Mouse (Mus musculus) embryonic facial prominence, embryonic 11.5 days (tissue): ENCODE measurements at regions not wholly inside any gene's neighbourhood (a gene's known extent, or its start where the extent isn't known, plus 50 kb on each side); places are given as distances from the start of the nearest gene placed in this dataset.
"Not testable (repeated sequence)": the region's sequence is repeated elsewhere in the genome, so short reads cannot be mapped to it uniquely, and the experiment has no call there.

Experiments
- ATAC-seq: fragments of 200-750 bp; cut with Nextera tagmentation; replicated peaks from 2 replicates; pipeline ENCODE4 v1.8.0; 2017; ENCODE audit warnings: low read depth; ENCODE audit not compliant: insufficient number of reproducible peaks, low FRiP score, low TSS enrichment
- DNase-seq: peaks from one replicate; pipeline ENCODE4 v3.0.0-alpha.2; 2015; ENCODE audit warnings: low spot score
- H3K27ac ChIP-seq: fragments of 300-500 bp; sonication (generic); replicated peaks from 2 replicates; pipeline ENCODE4 v1.5.1; 2014; ENCODE audit warnings: mild to moderate bottlenecking, low read depth, low read length, control low read depth
- H3K27me3 ChIP-seq: fragments of 300-500 bp; sonication (generic); 2 replicates; pipeline ENCODE4 v1.6.1; 2014; ENCODE audit warnings: mild to moderate bottlenecking, low read length, moderate library complexity, mixed read lengths; ENCODE audit not compliant: control insufficient read depth, insufficient read depth
- H3K36me3 ChIP-seq: fragments of 300-500 bp; sonication (generic); replicated peaks from 2 replicates; pipeline ENCODE4 v1.6.1; 2014; ENCODE audit warnings: low read depth, mild to moderate bottlenecking, low read length, moderate library complexity, mixed read lengths; ENCODE audit not compliant: control insufficient read depth, insufficient read depth
- H3K4me1 ChIP-seq: fragments of 300-500 bp; sonication (generic); 2 replicates; pipeline ENCODE4 v1.6.1; 2014; ENCODE audit warnings: low read length, mixed read lengths; ENCODE audit not compliant: control insufficient read depth, insufficient read depth
- H3K4me2 ChIP-seq: fragments of 300-500 bp; sonication (generic); 2 replicates; pipeline ENCODE4 v1.6.1; 2014; ENCODE audit warnings: low read depth, mild to moderate bottlenecking, control low read depth, low read length, moderate library complexity
- H3K4me3 ChIP-seq: fragments of 300-500 bp; sonication (generic); 2 replicates; pipeline ENCODE4 v1.5.1; 2014; ENCODE audit warnings: low read depth, low read length, control low read depth
- H3K9ac ChIP-seq: fragments of 300-500 bp; sonication (generic); replicated peaks from 2 replicates; pipeline ENCODE4 v1.6.1; 2014; ENCODE audit warnings: mild to moderate bottlenecking, control low read depth, low read length
- H3K9me3 ChIP-seq: fragments of 300-500 bp; sonication (generic); replicated peaks from 2 replicates; pipeline ENCODE4 v1.6.1; 2016; ENCODE audit warnings: mild to moderate bottlenecking, low read length, inconsistent platforms, mixed read lengths; ENCODE audit not compliant: control insufficient read depth
- WGBS: fragments of 180-500 bp; shearing (Covaris S2); extraction: QIAGEN DNeasy Blood & Tissue Kit; methylation state at CpG from one replicate; pipeline ENCODE4 v1.1.7; 2014; 5-methylcytosine and 5-hydroxymethylcytosine counted together

GRCm38 (mm10) chr8:55347851-55348250 is 393.2 kb downstream of the Gpm6a start:
- H3K4me1 ChIP-seq, H3K36me3 ChIP-seq, H3K27ac ChIP-seq, H3K4me2 ChIP-seq, ATAC-seq, H3K27me3 ChIP-seq, H3K9me3 ChIP-seq, H3K4me3 ChIP-seq, DNase-seq, H3K9ac ChIP-seq: not testable (repeated sequence)
- 88% methylated on average over 2 of the region's 2 CpGs for WGBS

- not testable (repeated sequence) for H3K9me3 ChIP-seq, H3K36me3 ChIP-seq, DNase-seq, H3K27me3 ChIP-seq, H3K27ac ChIP-seq, H3K4me3 ChIP-seq, H3K4me2 ChIP-seq, ATAC-seq, H3K4me1 ChIP-seq, H3K9ac ChIP-seq
- WGBS: 79% methylated on average over 10 of the region's 11 CpGs
Measured at GRCm38 (mm10) chr8:55359851-55360250, 405.2 kb downstream of the Gpm6a start.

GRCm38 (mm10) chr8:55367431-55367830 is 412.8 kb downstream of the Gpm6a start:
- not testable (repeated sequence) for H3K4me3 ChIP-seq, H3K4me1 ChIP-seq, H3K4me2 ChIP-seq, H3K9me3 ChIP-seq, H3K27ac ChIP-seq, H3K36me3 ChIP-seq, H3K9ac ChIP-seq, H3K27me3 ChIP-seq, ATAC-seq, DNase-seq
- 97% methylated on average over 3 of the region's 6 CpGs for WGBS

GRCm38 (mm10) chr8:55397046-55397445 is 442.4 kb downstream of the Gpm6a start:
- H3K4me2 ChIP-seq: no peak overlapping the region
- H3K27me3 ChIP-seq: no peaks in the 10 kb centered on the region
- no peaks in the 10 kb centered on the region for H3K9me3 ChIP-seq
- no peak overlapping the region for H3K27ac ChIP-seq
- no peak for ATAC-seq
- no peak overlapping the region for H3K9ac ChIP-seq
- no peaks in the 10 kb centered on the region for H3K36me3 ChIP-seq
- WGBS: 50% methylated on average over 2 of the region's 2 CpGs
- peak; percentile 21 for DNase-seq
- H3K4me3 ChIP-seq: no peak overlapping the region
- no peaks in the 10 kb centered on the region for H3K4me1 ChIP-seq

GRCm38 (mm10) chr8:55398331-55398730 is 443.7 kb downstream of the Gpm6a start:
- DNase-seq (peak; percentile 18), ATAC-seq (no peak)
- Histone ChIP-seq H3K4me1 (no peaks in the 10 kb centered on the region), H3K27ac (no peak overlapping the region), H3K27me3 (no peaks in the 10 kb centered on the region), H3K36me3 (no peaks in the 10 kb centered on the region), H3K9ac (no peak overlapping the region), H3K4me3 (no peak overlapping the region), H3K9me3 (no peaks in the 10 kb centered on the region), H3K4me2 (no peak overlapping the region)

- DNase-seq (no peak), ATAC-seq (no peak)
- Histone ChIP-seq H3K4me1 (no peaks in the 10 kb centered on the region), H3K36me3 (no peaks in the 10 kb centered on the region), H3K4me2 (no peak overlapping the region), H3K27ac (no peak overlapping the region), H3K27me3 (no peaks in the 10 kb centered on the region), H3K9me3 (no peaks in the 10 kb centered on the region), H3K4me3 (no peak overlapping the region), H3K9ac (no peak overlapping the region)
- 76% methylated on average over 3 of the region's 3 CpGs for WGBS
Measured at GRCm38 (mm10) chr8:55400412-55400811, 445.8 kb downstream of the Gpm6a start.

GRCm38 (mm10) chr8:55406903-55407302 is 452.3 kb downstream of the Gpm6a start:
- H3K9me3 ChIP-seq, H3K4me2 ChIP-seq, H3K27me3 ChIP-seq, H3K4me1 ChIP-seq, DNase-seq, ATAC-seq, H3K27ac ChIP-seq, H3K36me3 ChIP-seq, H3K4me3 ChIP-seq, H3K9ac ChIP-seq: not testable (repeated sequence)
- 0% methylated on average over 1 of the region's 1 CpGs for WGBS
